Mouse (Mus musculus) erythroblast, embryonic 14.5 days (primary cell): ENCODE results near the gene Fasn.

ENCODE experiments used
- GATA1 ChIP-seq: IDR thresholded peaks from 2 replicates; pipeline ENCODE4 v1.6.1; 2012; ENCODE audit warnings: low read length, inconsistent platforms, mixed read lengths
- TAL1 ChIP-seq: IDR thresholded peaks from 3 replicates; pipeline ENCODE4 v1.6.1; 2012; ENCODE audit warnings: low read length, inconsistent platforms, mixed read lengths

DNA sequence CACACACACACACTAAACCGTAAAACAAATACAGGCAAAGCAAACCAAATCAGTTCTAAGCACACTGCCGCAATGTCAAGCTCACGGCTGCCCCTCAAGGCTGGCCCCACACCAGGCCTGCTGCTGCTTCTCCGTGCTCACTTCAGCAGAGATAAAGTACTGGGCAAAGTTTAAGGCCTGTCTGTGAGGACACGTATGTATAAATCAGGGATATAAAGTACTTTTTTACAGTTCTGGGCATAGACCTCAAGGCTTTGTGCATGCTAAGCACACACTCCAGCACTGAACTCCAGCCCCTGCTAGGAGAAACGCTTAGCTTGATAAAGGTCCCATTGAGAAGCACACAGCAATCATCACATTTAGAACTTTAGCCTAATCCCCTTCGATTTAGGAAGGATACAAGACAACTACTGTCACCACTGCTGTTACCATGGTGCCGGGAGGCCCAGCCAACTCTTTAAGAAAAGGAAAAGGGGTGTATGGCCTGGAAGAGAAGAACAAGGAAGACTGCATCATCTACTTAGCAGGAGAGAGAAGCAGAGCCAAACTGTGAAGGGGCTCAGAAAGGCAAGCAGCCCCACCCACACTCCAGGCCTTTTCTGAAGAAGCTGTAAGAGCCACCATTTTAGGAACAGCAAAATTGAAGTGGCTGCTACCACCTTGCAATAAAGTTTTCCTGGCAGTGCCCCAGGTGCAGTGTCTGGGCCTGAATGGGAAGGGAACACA, 9.4 kb upstream of the Fasn start:
- TF ChIP-seq GATA1 (no peak), TAL1 (no peak)
